Mouse (Mus musculus): ENCODE measurements at regions not wholly inside any gene's neighbourhood (a gene's known extent, or its start where the extent isn't known, plus 50 kb on each side); places are given as distances from the start of the nearest gene placed in this dataset.

GRCm38 (mm10) chr3:151182132-151182531 lies 255.6 kb upstream of the Adgrl4 start:
- no peak for DNase-seq (ENCODE audit: low spot score)

- no peak for DNase-seq (ENCODE audit: low spot score)
These were observed 245.6 kb upstream of the Adgrl4 start for GRCm38 (mm10) chr3:151192092-151192491.

DNA sequence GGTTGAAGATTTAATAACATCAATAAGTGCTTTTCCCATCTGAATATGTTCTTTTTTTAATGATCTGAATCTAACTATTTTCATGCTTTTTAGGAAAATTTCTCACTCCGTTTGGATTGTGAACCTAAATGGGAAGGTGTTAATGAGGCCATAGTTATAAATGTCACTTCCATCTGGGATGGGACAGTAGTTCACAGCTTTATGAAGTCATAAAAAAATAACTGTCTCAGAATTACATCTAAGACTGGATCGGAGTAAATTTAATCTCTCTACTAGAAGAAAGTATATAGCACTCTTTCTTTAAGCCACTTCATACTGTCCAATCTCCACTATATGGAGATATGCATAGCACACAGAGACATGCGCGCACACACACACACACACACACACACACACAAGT lies 226.7 kb upstream of the Adgrl4 start:
- no peak for DNase-seq (ENCODE audit: low spot score)

- no peak for DNase-seq (ENCODE audit: low spot score)
These were observed 220.8 kb upstream of the Adgrl4 start for GRCm38 (mm10) chr3:151216764-151217502.

GRCm38 (mm10) chr3:151222407-151222806 lies 215.3 kb upstream of the Adgrl4 start:
- DNase-seq (ENCODE audit: low spot score): peak; percentile 3

DNA sequence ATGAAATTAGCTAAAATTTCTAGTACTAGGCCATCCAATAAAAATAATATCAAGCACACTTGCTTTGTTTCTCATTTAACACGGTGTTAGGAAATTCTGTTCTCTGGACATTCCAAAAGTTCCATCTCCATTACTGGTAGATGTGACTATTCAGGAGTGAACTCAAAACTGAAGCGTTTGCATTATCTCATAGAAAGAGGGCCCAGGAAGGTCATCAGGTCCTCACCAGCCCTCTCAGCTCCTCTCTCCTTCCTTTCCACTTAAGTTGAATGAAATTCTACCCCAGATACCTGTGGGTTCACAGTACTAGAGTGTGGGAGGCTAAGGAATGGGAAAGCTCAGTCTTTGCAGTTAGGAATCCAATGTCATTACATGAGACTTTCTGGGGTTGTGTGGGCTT lies 185.2 kb upstream of the Adgrl4 start:
- DNase-seq (ENCODE audit: low spot score): no peak

- no peak for DNase-seq (ENCODE audit: low spot score)
These were observed 174.9 kb upstream of the Adgrl4 start for GRCm38 (mm10) chr3:151262821-151263220.

DNA sequence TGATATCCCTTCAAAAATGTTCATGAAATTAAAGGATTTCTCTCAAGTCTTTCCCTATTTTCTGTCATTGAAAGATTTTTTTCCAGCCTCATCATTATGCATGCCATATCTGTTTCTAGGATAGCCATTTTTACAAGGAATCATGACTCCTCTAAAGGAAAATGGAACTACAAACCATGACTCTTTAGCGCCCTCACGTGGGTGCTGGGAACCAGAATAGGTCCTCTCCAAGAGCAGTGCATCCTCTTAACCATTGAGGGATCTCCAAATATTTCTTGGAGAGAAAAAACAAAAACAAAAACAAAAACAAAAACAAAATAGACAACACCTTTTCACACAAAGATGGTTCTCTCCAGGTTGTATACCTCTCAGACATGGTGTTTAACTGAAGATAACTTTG lies 172.0 kb upstream of the Adgrl4 start:
- DNase-seq (ENCODE audit: low spot score): no peak

DNA sequence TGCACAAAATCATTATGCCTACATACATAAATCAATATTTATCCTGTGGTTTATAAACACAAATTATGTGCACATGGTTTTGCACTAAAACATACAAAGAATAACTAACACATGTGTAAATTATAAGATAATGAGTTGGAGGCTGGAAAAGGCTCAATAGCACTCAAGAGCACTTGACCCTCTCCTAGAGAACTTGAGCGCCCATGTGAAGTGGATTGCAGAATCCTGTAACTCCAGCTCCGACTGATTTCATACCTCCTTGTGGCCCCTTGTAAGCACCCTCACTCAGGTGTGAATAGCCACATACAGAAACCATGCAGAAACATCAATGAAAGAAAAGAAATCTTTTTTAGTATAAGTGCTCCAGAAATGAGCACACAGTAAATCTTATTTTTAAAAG lies 168.2 kb upstream of the Adgrl4 start:
- DNase-seq (ENCODE audit: low spot score): no peak

DNA sequence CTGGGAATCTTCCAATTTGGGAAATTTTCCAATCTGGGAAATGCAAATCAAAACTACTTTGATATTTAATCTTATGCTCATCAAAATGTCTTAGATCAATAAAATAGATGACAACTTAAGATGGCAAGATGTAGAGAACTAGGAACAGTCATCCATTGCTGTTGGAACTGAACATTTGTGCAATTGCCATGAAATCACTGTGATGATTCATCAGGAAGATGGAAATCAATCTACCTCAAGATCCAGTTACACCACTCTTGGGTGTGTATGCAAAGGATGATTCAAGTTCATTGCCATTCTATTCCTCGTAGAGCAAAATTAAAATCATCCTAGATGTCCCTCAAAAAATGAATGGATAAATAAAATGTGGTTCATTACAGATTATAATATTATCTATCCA lies 153.9 kb upstream of the Adgrl4 start:
- DNase-seq (ENCODE audit: low spot score): no peak

- no peak for DNase-seq (ENCODE audit: low spot score)
These were observed 143.6 kb upstream of the Adgrl4 start for GRCm38 (mm10) chr3:151293981-151294605.

GRCm38 (mm10) chr3:151294606-151295005 lies 143.1 kb upstream of the Adgrl4 start:
- DNase-seq (ENCODE audit: low spot score): no peak

- DNase-seq (ENCODE audit: low spot score): no peak
These were observed 142.7 kb upstream of the Adgrl4 start for GRCm38 (mm10) chr3:151295027-151295426.

- no peak for DNase-seq (ENCODE audit: low spot score)
These were observed 139.4 kb upstream of the Adgrl4 start for GRCm38 (mm10) chr3:151298325-151298724.

- DNase-seq (ENCODE audit: low spot score): no peak
These were observed 132.3 kb upstream of the Adgrl4 start for GRCm38 (mm10) chr3:151305402-151305801.

DNA sequence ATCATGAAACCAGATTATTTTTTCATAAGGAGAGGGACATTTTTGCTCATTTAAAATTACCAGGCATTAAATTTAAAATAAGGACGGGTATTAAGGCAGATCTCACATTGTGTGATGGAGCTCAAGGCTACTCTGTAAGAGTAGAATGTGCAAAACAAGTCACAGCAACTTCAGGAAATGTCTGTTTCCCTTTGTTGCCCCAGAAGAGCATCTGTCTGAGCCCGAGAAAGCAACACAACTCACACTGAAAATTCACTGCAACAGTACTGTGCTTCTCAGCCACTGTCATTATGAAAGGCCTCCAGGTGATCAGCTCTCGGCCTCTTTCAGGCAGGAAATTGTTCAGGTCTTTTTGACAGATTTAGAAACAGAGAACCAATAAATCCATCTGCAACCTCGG lies 129.7 kb upstream of the Adgrl4 start:
- no peak for DNase-seq (ENCODE audit: low spot score)

DNA sequence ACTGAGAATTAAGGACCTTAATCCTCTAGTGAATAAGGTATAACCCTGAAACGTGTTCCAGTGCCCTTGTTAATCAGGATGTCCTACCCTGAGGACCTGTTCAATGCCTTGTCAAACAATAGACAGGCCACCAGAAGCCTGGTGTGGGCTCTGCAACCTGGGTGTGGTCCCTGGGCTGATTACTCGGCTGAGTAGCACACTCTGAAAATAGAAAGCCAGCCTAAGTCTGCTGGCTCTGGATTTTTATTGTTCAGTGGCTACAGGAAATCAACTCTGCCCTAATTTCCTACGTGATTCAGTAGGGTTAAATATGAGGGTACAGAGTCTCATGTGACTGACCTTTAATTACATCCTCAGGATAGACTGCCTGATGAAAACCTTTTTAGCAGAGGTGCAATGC lies 113.9 kb upstream of the Adgrl4 start:
- no peak for DNase-seq (ENCODE audit: low spot score)

DNA sequence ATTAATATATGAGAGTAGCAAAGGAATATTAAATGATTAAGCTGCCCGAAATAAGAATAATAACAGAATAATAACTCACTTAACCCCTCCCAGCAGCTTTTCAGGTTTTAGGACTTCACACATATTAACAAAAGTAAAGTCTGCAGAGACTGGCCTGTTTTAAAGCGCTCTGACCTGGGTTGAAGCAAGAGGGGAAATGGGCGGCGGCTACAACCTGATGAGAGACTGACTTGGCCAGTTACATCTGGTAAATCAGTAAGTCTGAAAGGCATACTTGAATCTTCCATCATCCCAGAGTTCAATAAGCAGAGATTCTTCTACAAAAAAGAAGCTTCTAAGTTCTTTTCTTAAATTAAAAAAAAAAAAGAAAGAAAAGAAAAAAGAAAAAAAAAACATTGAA lies 107.9 kb upstream of the Adgrl4 start:
- DNase-seq (ENCODE audit: low spot score): no peak

GRCm38 (mm10) chr3:151331906-151332305 lies 105.8 kb upstream of the Adgrl4 start:
- no peak for DNase-seq (ENCODE audit: low spot score)

GRCm38 (mm10) chr3:151332317-151332687 lies 105.4 kb upstream of the Adgrl4 start:
- no peak for DNase-seq (ENCODE audit: low spot score)

DNA sequence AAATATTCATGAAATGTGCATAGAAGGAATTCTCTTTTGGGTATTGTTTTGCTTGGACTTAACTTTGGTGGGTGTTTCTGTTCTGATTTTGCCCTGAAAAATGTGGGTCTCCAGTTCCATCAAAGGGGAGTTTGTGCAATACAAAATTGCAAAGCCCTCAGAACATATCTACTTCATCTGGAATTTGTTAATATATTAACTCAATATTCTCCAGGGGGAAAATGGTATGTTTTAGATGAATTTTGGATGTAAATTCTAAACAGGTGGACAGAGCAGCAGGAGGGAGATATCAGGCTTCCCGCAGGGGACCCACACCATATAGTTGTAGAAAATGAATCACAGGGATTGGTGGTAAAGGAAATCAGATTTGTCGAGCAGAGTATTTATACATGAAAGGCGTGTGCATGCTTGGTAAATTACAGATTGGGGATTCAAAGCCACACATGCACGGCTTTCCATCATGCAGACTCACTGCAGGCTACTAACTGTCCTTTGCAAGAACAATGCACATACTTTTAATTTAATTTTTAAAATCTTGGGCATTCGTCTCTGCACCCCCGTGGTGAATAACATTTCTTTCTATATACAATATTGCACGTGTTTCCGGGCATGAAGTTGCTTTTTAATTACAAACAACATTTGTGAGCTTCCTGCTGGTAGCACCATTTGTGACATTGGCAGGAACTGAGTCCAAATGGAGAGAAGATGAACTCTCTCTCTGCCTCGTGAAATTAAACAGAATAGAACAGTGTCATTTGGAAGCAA lies 104.8 kb upstream of the Adgrl4 start:
- DNase-seq (ENCODE audit: low spot score): no peak

DNA sequence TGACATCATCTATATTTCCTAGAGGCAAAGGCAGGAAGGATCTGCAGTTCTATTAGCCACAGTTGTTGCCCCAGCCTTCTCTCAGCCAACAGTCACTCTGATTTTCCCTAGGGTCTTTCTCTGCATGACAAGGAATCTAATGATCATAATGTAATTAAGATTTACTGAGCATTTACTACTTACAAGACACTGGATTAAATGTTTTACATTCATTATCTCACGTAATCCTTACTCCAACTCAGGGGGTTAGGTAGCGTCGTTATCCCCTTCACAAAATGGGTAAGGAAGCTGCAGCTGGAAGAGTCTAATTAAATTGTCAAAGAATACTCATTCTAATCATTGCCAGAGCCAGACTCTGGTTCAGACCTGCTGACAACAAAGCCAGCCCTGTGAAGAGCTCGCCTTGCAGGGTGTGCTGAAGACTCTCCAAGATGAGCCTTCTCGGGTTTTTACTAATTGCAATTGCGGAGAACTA lies 103.8 kb upstream of the Adgrl4 start:
- no peak for DNase-seq (ENCODE audit: low spot score)

DNA sequence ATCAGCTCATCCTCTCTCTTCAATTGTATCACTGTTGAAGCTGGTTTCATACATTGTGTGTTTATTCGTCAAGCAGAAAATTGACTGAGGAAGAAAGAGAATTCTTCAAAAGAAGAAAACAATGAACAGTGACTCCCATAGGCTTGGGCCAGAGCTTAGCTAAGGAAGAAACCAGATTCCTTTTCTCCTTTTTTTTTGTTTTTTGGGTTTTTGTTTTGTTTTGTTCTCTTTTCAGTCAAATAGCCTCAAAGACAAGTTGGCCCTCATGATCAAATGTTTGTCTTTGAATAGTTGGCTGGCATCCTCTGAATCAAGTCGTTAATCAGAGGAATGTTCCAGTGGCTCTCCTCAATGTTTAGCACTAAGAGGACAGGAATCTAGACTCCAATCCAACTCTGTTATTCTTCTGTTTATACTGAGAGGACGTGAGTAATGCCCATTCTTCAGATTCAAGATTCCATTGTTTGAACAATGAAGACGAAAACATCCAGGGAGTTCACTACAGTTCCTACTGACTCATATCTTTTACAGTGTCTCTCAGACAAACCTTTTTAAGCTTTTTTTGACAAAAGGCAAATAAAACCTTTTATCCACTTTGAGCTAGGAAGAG lies 86.1 kb upstream of the Adgrl4 start:
- DNase-seq (ENCODE audit: low spot score): no peak
